Mouse (Mus musculus): ENCODE results near the gene Zdhhc1. TPM values are rescaled to one million over a fixed set of nuclear protein-coding genes. Genes with fewer than 3 reads are reported as not detected.

The Zdhhc1 gene
- polyA plus RNA-seq, 1 experiment from 2014 or later: 39.0 TPM

DNA sequence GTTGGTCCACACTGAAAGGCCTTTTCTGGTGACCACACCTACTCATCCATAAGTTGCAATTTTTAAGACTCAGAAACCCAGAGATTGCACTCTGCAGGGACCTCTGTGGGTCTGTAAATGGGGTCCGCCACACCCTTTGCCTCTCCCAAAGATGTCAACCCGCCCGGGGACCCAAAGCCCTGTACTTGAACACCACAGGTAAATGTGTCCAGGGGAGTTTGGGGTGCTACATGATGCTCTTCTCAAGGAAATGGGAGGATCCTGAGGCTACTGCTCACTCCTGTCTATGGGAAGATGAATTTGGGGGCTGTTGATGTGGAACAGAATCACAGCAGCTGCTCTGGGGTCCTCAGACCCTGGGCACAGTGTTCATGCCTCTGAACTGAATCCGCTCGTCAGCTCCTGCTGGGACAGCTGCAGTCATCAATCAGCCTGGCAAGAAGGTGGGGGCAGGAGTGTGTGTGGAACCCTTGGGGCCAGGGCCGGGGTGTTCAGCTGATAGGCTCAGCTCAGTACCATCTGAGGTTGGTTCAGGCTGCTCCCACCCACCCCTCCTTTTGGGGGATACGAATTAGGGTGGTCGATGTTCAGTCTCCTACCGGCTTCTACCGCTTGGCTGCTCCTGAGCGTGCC lies 25.9 kb downstream of the Zdhhc1 start:
- Histone ChIP-seq H3K4me3 (ENCODE audit: low read length) (peak overlapping the region; percentile 48), H3K27ac (ENCODE audit: low read depth, low read length) (peak overlapping the region; percentile 78), H3K9me3 (ENCODE audit: control insufficient read depth, low read length) (no peaks in the 10 kb centered on the region), H3K4me1 (ENCODE audit: control insufficient read depth, insufficient read depth, low read depth, low read length) (peaks cover 54% of the 10 kb centered on the region), H3K27me3 (replicated peaks; ENCODE audit: control insufficient read depth, insufficient read depth, low read length) (no peaks in the 10 kb centered on the region; the same call in 1 of the 2 replicates), H3K36me3 (ENCODE audit: control insufficient read depth, insufficient read depth, low read length) (peaks cover 7% of the 10 kb centered on the region), H3K9ac (ENCODE audit: low read depth, low read length) (peak overlapping the region; percentile 68), H3K4me2 (ENCODE audit: low read length) (peak overlapping the region; percentile 51)
- WGBS: 18% methylated on average over 11 of the region's 11 CpGs
- peak; percentile 69 for ATAC-seq

DNA sequence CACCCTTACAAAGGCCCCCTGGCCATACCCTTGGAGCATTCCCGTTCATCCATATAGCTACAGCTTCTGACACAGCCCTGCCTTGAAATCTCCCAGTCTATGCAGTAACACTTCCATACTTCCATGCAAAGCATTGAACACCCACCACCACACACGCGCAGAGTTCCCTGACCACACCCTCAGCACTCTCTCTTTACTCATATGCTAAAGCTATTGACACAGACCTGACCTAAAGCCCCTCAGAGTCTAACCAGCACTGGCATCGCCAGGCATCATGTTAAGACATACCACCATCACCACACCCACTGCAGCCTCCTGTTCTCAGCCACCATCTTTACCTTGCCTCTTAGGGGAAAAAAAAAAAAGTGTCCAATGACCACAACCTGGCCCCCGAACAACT lies 26.4 kb downstream of the Zdhhc1 start:
- Histone ChIP-seq H3K36me3 (ENCODE audit: control insufficient read depth, insufficient read depth, low read length) (peaks cover 7% of the 10 kb centered on the region), H3K27me3 (replicated peaks; ENCODE audit: control insufficient read depth, insufficient read depth, low read length) (no peaks in the 10 kb centered on the region; the same call in 1 of the 2 replicates), H3K4me3 (ENCODE audit: low read length) (peak overlapping the region; percentile 48), H3K27ac (ENCODE audit: low read depth, low read length) (peak overlapping the region; percentile 78), H3K9me3 (ENCODE audit: control insufficient read depth, low read length) (no peaks in the 10 kb centered on the region), H3K9ac (ENCODE audit: low read depth, low read length) (peak overlapping the region; percentile 68), H3K4me1 (ENCODE audit: control insufficient read depth, insufficient read depth, low read depth, low read length) (peaks cover 54% of the 10 kb centered on the region), H3K4me2 (ENCODE audit: low read length) (peak overlapping the region; percentile 51)
- no peak for ATAC-seq
- 47% methylated on average over 5 of the region's 5 CpGs for WGBS

DNA sequence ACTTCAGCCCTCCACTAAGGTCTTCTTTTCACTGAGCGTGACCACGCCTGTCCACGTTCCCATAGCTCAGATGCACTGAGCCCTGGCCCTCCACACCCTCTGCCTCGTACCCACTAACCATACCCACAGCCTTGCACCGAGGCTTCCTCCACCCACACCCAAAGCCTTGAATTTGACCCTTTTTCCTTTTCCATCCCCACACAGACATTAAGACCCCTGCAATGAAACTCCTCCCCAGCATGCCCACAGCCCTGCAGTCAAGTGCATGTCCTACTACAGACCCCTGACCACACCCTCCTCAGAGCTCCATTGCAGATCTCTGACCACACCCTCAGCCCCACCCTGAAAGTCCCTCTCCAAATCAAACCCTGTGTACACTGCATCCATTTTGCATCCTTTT lies 26.9 kb downstream of the Zdhhc1 start:
- WGBS: 59% methylated on average over 5 of the region's 5 CpGs
- no peak for ATAC-seq
- peak overlapping the region; percentile 4 for H3K9ac ChIP-seq (ENCODE audit: low read depth, low read length)
- peaks cover 7% of the 10 kb centered on the region for H3K36me3 ChIP-seq (ENCODE audit: control insufficient read depth, insufficient read depth, low read length)
- H3K4me2 ChIP-seq (ENCODE audit: low read length): peak overlapping the region; percentile 51
- H3K27ac ChIP-seq (ENCODE audit: low read depth, low read length): peak overlapping the region; percentile 78
- H3K4me3 ChIP-seq (ENCODE audit: low read length): peak overlapping the region; percentile 48
- no peaks in the 10 kb centered on the region for H3K9me3 ChIP-seq (ENCODE audit: control insufficient read depth, low read length)
- H3K4me1 ChIP-seq (ENCODE audit: control insufficient read depth, insufficient read depth, low read depth, low read length): peaks cover 50% of the 10 kb centered on the region
- no peaks in the 10 kb centered on the region; the same call in 1 of the 2 replicates for H3K27me3 ChIP-seq (replicated peaks; ENCODE audit: control insufficient read depth, insufficient read depth, low read length)

DNA sequence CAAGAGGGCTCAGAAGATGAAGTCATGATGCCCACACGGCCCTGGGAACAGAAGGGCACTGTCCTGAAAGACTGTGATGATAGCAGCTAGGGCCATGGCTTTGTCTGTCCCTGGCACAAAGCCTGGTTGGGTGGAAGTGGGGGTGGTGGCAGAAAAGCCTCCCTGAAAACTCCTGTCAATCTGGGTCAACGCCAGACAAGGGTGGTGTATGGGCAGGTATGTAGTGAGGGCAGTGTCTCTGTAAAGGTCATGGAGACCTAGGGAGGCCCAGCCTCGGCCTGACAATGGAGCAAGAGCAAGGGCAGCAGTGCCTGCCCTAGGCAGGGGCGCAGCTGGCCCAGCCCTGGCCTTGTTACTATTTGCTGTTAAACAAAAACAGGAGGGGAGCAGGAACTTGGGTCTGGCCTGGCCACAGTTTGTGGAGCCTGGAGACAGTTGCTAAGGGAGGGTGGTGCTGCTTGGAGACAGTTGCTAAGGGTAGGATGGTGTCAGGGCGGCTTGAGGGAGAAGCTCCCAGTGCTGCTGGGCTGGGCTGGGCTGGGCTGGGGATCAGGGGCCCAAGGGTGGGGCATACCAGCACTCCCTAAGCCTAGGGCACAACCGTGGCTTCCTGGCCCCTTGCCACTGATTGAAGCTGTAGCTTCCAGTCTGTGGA lies 27.5 kb downstream of the Zdhhc1 start:
- H3K4me2 ChIP-seq (ENCODE audit: low read length): peak overlapping the region; percentile 51
- peaks cover 7% of the 10 kb centered on the region for H3K36me3 ChIP-seq (ENCODE audit: control insufficient read depth, insufficient read depth, low read length)
- H3K4me1 ChIP-seq (ENCODE audit: control insufficient read depth, insufficient read depth, low read depth, low read length): peaks cover 49% of the 10 kb centered on the region
- peak; percentile 48 for ATAC-seq
- peak overlapping the region; percentile 48 for H3K4me3 ChIP-seq (ENCODE audit: low read length)
- H3K9me3 ChIP-seq (ENCODE audit: control insufficient read depth, low read length): no peaks in the 10 kb centered on the region
- 6% methylated on average over 6 of the region's 6 CpGs for WGBS
- H3K27me3 ChIP-seq (replicated peaks; ENCODE audit: control insufficient read depth, insufficient read depth, low read length): no peaks in the 10 kb centered on the region; the same call in 1 of the 2 replicates
- peak overlapping the region; percentile 78 for H3K27ac ChIP-seq (ENCODE audit: low read depth, low read length)
- H3K9ac ChIP-seq (ENCODE audit: low read depth, low read length): peak overlapping the region; percentile 4

DNA sequence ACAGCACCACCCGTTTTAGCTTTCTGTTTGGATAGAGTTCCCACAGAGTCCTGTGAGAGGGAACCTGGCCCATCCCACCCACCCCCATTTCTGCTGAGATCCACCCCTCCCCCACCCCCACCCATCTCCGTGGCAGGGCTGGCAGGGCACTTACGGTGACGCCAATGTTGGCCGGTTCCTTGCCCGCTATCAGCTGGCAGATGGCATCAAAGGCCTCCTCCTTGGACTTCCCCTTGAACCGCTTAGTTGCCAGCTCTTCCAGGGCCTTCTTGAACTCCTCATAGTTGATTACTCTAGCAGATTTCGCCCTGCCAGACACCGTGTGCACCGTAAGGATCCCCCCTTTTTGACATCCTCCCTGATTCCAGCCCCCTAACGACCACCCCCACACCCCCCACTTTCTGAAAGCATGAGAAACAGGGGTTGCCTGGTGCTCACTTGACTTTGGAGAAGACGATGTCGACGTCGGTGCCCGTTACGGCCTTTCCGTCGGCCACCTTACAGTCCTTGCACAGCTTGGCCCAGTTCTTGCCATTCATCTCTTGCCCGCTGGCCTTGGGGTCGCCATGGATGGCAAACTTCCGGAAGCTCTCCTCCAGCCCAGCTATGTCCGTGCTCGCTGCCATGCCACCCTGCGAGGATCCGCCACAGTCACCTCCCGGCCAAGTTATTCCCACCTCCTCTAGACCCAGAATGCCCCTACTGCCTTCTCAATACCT lies 28.5 kb downstream of the Zdhhc1 start:
- H3K36me3 ChIP-seq (ENCODE audit: control insufficient read depth, insufficient read depth, low read length): peaks cover 7% of the 10 kb centered on the region
- no peak overlapping the region for H3K9ac ChIP-seq (ENCODE audit: low read depth, low read length)
- no peak for ATAC-seq
- no peak overlapping the region for H3K4me2 ChIP-seq (ENCODE audit: low read length)
- H3K4me3 ChIP-seq (ENCODE audit: low read length): no peak overlapping the region
- H3K27ac ChIP-seq (ENCODE audit: low read depth, low read length): peak overlapping the region; percentile 71; the same call in 1 of the 2 replicates
- no peaks in the 10 kb centered on the region; the same call in 1 of the 2 replicates for H3K27me3 ChIP-seq (replicated peaks; ENCODE audit: control insufficient read depth, insufficient read depth, low read length)
- WGBS: 85% methylated on average over 27 of the region's 27 CpGs
- peaks cover 46% of the 10 kb centered on the region for H3K4me1 ChIP-seq (ENCODE audit: control insufficient read depth, insufficient read depth, low read depth, low read length)
- H3K9me3 ChIP-seq (ENCODE audit: control insufficient read depth, low read length): no peaks in the 10 kb centered on the region

DNA sequence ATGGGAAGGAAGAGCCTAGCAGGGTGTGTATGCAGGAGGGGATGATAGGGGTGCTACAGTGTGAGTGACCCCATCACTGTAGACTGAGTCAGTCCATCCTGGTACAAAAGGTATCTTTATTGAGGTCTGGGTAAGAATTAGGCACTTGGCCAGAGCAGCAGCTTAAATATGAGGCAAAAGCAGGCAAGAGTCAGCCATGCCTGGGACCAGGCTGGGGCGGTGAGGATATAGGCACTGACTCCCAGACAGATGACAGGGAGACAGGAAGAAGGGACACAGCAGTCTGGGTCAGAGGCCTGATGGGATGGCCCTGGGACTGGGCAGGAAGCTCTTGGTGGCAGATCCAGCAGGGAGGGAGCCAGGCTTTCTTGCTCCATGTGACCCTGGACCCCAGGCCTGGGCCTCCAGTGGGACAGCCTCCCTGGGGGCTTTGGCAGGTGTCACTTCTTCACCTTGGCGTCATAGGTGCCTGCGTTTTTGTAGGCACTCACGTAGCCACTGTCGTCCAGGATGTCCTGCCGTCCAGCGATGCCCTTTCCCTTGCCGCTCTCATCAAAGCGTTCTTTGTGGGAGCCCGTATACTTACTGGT lies 29.2 kb downstream of the Zdhhc1 start:
- peaks cover 7% of the 10 kb centered on the region for H3K36me3 ChIP-seq (ENCODE audit: control insufficient read depth, insufficient read depth, low read length)
- H3K9me3 ChIP-seq (ENCODE audit: control insufficient read depth, low read length): no peaks in the 10 kb centered on the region
- H3K4me1 ChIP-seq (ENCODE audit: control insufficient read depth, insufficient read depth, low read depth, low read length): peaks cover 45% of the 10 kb centered on the region
- no peak overlapping the region for H3K9ac ChIP-seq (ENCODE audit: low read depth, low read length)
- no peak for ATAC-seq
- H3K27me3 ChIP-seq (replicated peaks; ENCODE audit: control insufficient read depth, insufficient read depth, low read length): no peaks in the 10 kb centered on the region
- 90% methylated on average over 10 of the region's 10 CpGs for WGBS
- no peak overlapping the region for H3K4me3 ChIP-seq (ENCODE audit: low read length)
- H3K27ac ChIP-seq (ENCODE audit: low read depth, low read length): peak overlapping the region; percentile 71
- no peak overlapping the region; the same call in 1 of the 2 replicates for H3K4me2 ChIP-seq (ENCODE audit: low read length)

DNA sequence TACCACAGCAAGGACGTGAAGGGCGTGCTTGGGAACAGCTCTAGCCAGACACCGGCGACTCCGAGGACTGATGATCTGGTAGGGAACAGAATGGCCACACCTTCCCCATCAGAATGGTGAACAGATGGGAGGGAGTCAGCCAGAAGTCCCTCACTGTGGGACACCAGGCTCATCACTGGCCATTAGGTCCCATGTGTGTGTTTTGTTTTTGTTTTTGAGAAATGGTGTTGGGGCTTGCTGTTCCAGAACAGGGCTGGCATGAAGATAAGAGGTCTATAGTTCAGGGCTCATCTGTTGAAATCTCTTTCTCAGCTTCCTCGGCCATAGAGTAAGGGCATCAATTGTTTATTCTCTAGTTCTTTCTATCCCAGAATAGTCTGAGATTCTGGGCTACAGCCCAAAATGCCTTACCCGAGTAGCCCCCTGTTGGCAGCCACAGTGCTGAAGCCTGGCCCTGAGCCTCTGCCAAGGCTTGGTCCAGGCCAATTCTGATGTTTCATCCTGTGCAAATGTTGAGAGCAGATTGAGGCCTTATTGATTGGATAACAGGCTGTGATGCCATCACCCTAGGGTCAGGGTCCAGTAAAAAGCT lies 29.9 kb downstream of the Zdhhc1 start:
- peak; percentile 24 for ATAC-seq
- H3K27ac ChIP-seq (ENCODE audit: low read depth, low read length): peak overlapping the region; percentile 71
- WGBS: 56% methylated on average over 7 of the region's 7 CpGs
- H3K4me1 ChIP-seq (ENCODE audit: control insufficient read depth, insufficient read depth, low read depth, low read length): peaks cover 43% of the 10 kb centered on the region
- H3K4me3 ChIP-seq (ENCODE audit: low read length): no peak overlapping the region
- no peaks in the 10 kb centered on the region for H3K9me3 ChIP-seq (ENCODE audit: control insufficient read depth, low read length)
- H3K4me2 ChIP-seq (ENCODE audit: low read length): no peak overlapping the region; the same call in 1 of the 2 replicates
- H3K27me3 ChIP-seq (replicated peaks; ENCODE audit: control insufficient read depth, insufficient read depth, low read length): no peaks in the 10 kb centered on the region
- H3K36me3 ChIP-seq (ENCODE audit: control insufficient read depth, insufficient read depth, low read length): peaks cover 7% of the 10 kb centered on the region
- H3K9ac ChIP-seq (ENCODE audit: low read depth, low read length): no peak overlapping the region

DNA sequence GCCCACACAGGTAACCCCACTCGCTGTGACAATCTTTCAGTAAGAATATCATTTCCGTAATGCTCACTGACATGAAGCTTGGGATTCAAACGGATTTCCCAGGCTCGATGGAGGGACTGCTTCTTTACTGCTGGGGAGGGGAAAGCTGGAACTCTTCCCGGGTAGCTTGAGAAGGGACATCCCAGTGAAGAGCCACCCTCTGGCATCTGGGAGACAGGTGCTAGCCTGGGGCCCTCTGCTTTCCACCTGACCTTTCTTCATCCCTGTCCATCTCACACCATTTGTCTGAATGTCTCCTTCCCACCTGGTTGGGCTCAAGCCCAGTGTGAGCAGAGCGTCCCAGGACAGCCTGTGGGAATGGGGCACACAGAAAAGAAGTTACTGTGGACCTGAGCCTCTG lies 30.5 kb downstream of the Zdhhc1 start:
- H3K4me1 ChIP-seq (ENCODE audit: control insufficient read depth, insufficient read depth, low read depth, low read length): peaks cover 39% of the 10 kb centered on the region
- ATAC-seq: no peak
- H3K27ac ChIP-seq (ENCODE audit: low read depth, low read length): peak overlapping the region; percentile 71
- WGBS: 76% methylated on average over 6 of the region's 6 CpGs
- 0 out of 2 replicates have a peak overlapping the region, but pooled peaks have one; percentile 13 for H3K9ac ChIP-seq (ENCODE audit: low read depth, low read length)
- H3K36me3 ChIP-seq (ENCODE audit: control insufficient read depth, insufficient read depth, low read length): peaks cover 7% of the 10 kb centered on the region
- no peaks in the 10 kb centered on the region for H3K9me3 ChIP-seq (ENCODE audit: control insufficient read depth, low read length)
- H3K4me2 ChIP-seq (ENCODE audit: low read length): no peak overlapping the region
- H3K4me3 ChIP-seq (ENCODE audit: low read length): no peak overlapping the region
- no peaks in the 10 kb centered on the region for H3K27me3 ChIP-seq (replicated peaks; ENCODE audit: control insufficient read depth, insufficient read depth, low read length)

Data from hindbrain, embryonic 16.5 days (tissue).